Mouse (Mus musculus): ENCODE results near the gene Vmn1r132. TPM values are rescaled to one million over a fixed set of nuclear protein-coding genes. Genes with fewer than 3 reads are reported as not detected.
"Not testable (repeated sequence)": the region's sequence is repeated elsewhere in the genome, so short reads cannot be mapped to it uniquely, and the experiment has no call there.

Vmn1r132 gene
- not detected in 2 replicates for polyA plus RNA-seq (2014; fragmentation: Nextera tagmentation; extraction: Ambion mirVana)

DNA sequence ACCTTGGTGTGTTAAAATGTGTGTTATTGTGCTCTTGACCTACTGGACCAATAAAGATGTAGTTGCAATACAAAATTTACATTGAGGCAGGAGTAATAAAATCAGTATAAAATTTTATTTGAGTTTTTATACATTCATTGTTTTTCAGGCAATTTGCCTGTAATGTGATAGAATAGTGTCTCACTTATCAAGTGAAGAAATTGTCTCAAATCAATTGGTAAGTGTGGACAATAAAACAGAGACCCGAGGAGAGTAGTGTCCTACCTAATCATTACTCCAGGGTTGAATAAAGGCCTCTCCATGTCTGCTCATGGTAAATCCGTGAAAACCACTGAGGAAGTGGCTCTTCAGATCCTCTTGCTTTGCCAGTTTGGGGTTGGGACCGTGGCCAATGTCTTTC is at the start of gene Vmn1r132:
TSS of gene Vmn1r132 (plus strand) at position 301 of the 400 bp plus-strand sequence.
- H3K4me3 ChIP-seq (ENCODE audit: control insufficient read depth in 1 of 2, insufficient read depth in 1 of 2, low read depth in 1 of 2, low read length in 2 of 2); ATAC-seq (ENCODE audit: insufficient number of reproducible peaks, insufficient read depth, low FRiP score, low read depth); H3K9me3 ChIP-seq (ENCODE audit: control insufficient read depth, low read length); H3K9ac ChIP-seq (ENCODE audit: low read length); H3K4me2 ChIP-seq (ENCODE audit: low read length); H3K27me3 ChIP-seq (ENCODE audit: control insufficient read depth, insufficient read depth, low read length); H3K27ac ChIP-seq (replicated peaks in 1 of 2; ENCODE audit: control insufficient read depth in 1 of 2, insufficient read depth in 1 of 2, low read depth in 2 of 2, low read length in 2 of 2); H3K4me1 ChIP-seq (ENCODE audit: control insufficient read depth in 2 of 2, insufficient read depth in 2 of 2, low read length in 2 of 2); H3K36me3 ChIP-seq (ENCODE audit: control insufficient read depth, insufficient read depth, low read length): not testable (repeated sequence)
- no CpG with 5 or more reads among the region's 3 CpGs for WGBS

Other genes starting within 250 kb of the Vmn1r132 start
- not detected in 2 replicates for gene Gm6882, start 181.3 kb upstream of the Vmn1r132 start, polyA plus RNA-seq (2014; fragmentation: Nextera tagmentation; extraction: Ambion mirVana)
- not detected in 2 replicates for gene Vmn1r130, start 102.3 kb upstream of the Vmn1r132 start, polyA plus RNA-seq (2014; fragmentation: Nextera tagmentation; extraction: Ambion mirVana)
- gene Vmn1r131, start 68.0 kb upstream of the Vmn1r132 start, polyA plus RNA-seq (2014; fragmentation: Nextera tagmentation; extraction: Ambion mirVana), result not detected in 2 replicates
- not detected in 2 replicates for gene Gm4175, start 147.4 kb downstream of the Vmn1r132 start, polyA plus RNA-seq (2014; fragmentation: Nextera tagmentation; extraction: Ambion mirVana)
- not detected in 2 replicates for gene Gm4177, start 182.6 kb downstream of the Vmn1r132 start, polyA plus RNA-seq (2014; fragmentation: Nextera tagmentation; extraction: Ambion mirVana)
- gene Vmn1r135, start 218.3 kb downstream of the Vmn1r132 start, polyA plus RNA-seq (2014; fragmentation: Nextera tagmentation; extraction: Ambion mirVana), result not detected in 2 replicates
- not detected in 2 replicates for gene Gm5725, start 230.2 kb downstream of the Vmn1r132 start, polyA plus RNA-seq (2014; fragmentation: Nextera tagmentation; extraction: Ambion mirVana)